Mouse (Mus musculus) splenic B cell, adult 2 months (primary cell): Measurements from ENCODE around the gene Sulf2.

Source experiments
- DNase-seq: peaks from one replicate; pipeline ENCODE4 v3.0.0-alpha.2; 2011; ENCODE audit warnings: low read depth, low spot score
- H3K27me3 ChIP-seq: 2 replicates; pipeline ENCODE4 v1.6.1; 2012; ENCODE audit warnings: mild to moderate bottlenecking, low read length, moderate library complexity, mixed read lengths; ENCODE audit not compliant: control insufficient read depth, poor library complexity, insufficient read depth, severe bottlenecking
- H3K36me3 ChIP-seq: 2 replicates; pipeline ENCODE4 v1.6.1; 2012; ENCODE audit warnings: mild to moderate bottlenecking, low read length, moderate library complexity, mixed read lengths; ENCODE audit not compliant: control insufficient read depth, poor library complexity, insufficient read depth, severe bottlenecking

Gene Sulf2

GRCm38 (mm10) chr2:166034967-166035490 lies 120.4 kb downstream of the Sulf2 start:
- Histone ChIP-seq H3K36me3 (peaks cover 11% of the 10 kb centered on the region; the same call in 1 of the 2 replicates), H3K27me3 (no peaks in the 10 kb centered on the region)
- DNase-seq: no peak

- DNase-seq: no peak
- H3K36me3 ChIP-seq: peaks cover 8% of the 10 kb centered on the region; the same call in 1 of the 2 replicates
- H3K27me3 ChIP-seq: no peaks in the 10 kb centered on the region
Observed at GRCm38 (mm10) chr2:166032628-166033027, 122.8 kb downstream of the Sulf2 start.

- DNase-seq: peak; percentile 60
- Histone ChIP-seq H3K36me3 (peaks cover 6% of the 10 kb centered on the region; the same call in 1 of the 2 replicates), H3K27me3 (no peaks in the 10 kb centered on the region)
Observed at GRCm38 (mm10) chr2:166031120-166031929, 124.1 kb downstream of the Sulf2 start.

GRCm38 (mm10) chr2:166030256-166030995 lies 125.0 kb downstream of the Sulf2 start:
- DNase-seq: peak; percentile 65
- H3K27me3 ChIP-seq: no peaks in the 10 kb centered on the region
- H3K36me3 ChIP-seq: peaks cover 2% of the 10 kb centered on the region; the same call in 1 of the 2 replicates

GRCm38 (mm10) chr2:166029232-166029631 lies 126.2 kb downstream of the Sulf2 start:
- Histone ChIP-seq H3K36me3 (no peaks in the 10 kb centered on the region), H3K27me3 (no peaks in the 10 kb centered on the region)
- DNase-seq: no peak

- no peaks in the 10 kb centered on the region for H3K36me3 ChIP-seq
- DNase-seq: no peak
- no peaks in the 10 kb centered on the region for H3K27me3 ChIP-seq
Observed at GRCm38 (mm10) chr2:166027834-166028233, 127.6 kb downstream of the Sulf2 start.

GRCm38 (mm10) chr2:166025943-166026342 lies 129.5 kb downstream of the Sulf2 start:
- DNase-seq: no peak
- no peaks in the 10 kb centered on the region for H3K27me3 ChIP-seq
- H3K36me3 ChIP-seq: no peaks in the 10 kb centered on the region

- no peak for DNase-seq
- Histone ChIP-seq H3K36me3 (no peaks in the 10 kb centered on the region), H3K27me3 (no peaks in the 10 kb centered on the region)
Observed at GRCm38 (mm10) chr2:166024621-166025020, 130.8 kb downstream of the Sulf2 start.

GRCm38 (mm10) chr2:166024079-166024478 lies 131.4 kb downstream of the Sulf2 start:
- DNase-seq: no peak
- Histone ChIP-seq H3K27me3 (no peaks in the 10 kb centered on the region), H3K36me3 (no peaks in the 10 kb centered on the region)
